Mouse (Mus musculus) cerebellum, adult 2 months (tissue): ENCODE measurements around the gene Dand5.

ENCODE experiments used
- CTCF ChIP-seq: fragments of 200-500 bp; IDR thresholded peaks from 2 replicates; pipeline ENCODE4 v1.5.1; 2011; ENCODE audit warnings: low read depth, mild to moderate bottlenecking, control low read depth, low read length, moderate library complexity, borderline replicate concordance; ENCODE audit not compliant: insufficient read depth
- POLR2A ChIP-seq: fragments of 200-500 bp; IDR thresholded peaks from 2 replicates; pipeline ENCODE4 v1.6.1; 2011; ENCODE audit warnings: low read length, control low read depth, borderline replicate concordance; ENCODE audit not compliant: insufficient read depth

DNA sequence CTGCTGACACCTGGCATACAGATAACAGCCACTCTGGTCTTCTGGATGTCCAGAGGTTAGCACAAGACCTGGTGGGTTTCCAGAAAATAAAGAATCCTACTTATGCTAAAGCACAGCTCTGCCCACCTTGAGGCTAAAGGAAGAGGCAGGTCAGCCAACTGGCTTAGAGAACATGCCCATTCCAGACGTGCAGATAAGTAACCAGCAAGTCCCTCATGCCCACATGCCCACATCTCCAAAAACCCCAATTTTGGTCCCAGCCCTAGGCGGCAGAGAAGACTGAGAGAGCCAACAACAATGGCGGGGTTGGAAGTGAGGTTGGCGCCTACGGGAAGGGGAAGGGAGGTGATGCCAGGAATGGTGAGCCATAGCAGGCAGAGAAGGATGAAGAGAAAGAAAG is 33.3 kb downstream of the Dand5 start:
- TF ChIP-seq POLR2A (no peak), CTCF (no peak)
